Mouse (Mus musculus) testis, postnatal 10 days (tissue): ENCODE data around the gene Vmn1r192.
A peak's percentile ranks its signal among the peaks of the same experiment; 100 is the strongest.
"Not testable (repeated sequence)": the region's sequence is repeated elsewhere in the genome, so short reads cannot be mapped to it uniquely, and the experiment has no call there.

Experiments used
- DNase-seq: peaks from one replicate; pipeline ENCODE4 v3.0.0; 2021; ENCODE audit warnings: low spot score

Vmn1r192 gene

GRCm38 (mm10) chr13:22191041-22191440 is at the start of gene Vmn1r192:
Gene Vmn1r192, minus strand, starts transcription at chr13:22191141.
- no peak for DNase-seq

- DNase-seq, result not testable (repeated sequence)
These were observed 32.1 kb upstream of the Vmn1r192 start, which contains the start of gene Vmn1r193 for GRCm38 (mm10) chr13:22223060-22223459. Gene Vmn1r193, minus strand, starts transcription at chr13:22223160.

DNA sequence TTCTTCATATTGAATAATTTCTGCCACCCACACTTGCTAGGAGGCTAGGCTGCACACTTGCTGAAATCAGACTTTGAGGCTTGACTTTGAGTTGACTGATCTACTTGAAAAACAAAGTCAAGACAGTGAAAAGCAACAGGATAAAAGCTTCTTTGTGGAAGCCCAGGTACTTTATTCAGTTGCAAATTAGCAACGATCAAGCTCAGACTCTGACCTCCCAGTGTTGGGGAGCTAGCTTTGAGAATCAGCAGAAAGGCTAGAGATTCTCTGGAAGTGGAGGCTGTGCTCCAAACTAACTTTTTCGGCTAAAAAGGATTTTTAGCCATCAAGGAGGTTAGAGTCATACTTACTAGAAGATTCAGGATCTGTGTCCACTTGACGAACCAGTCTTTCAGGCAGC is 1.8 kb upstream of the Vmn1r192 start:
- not testable (repeated sequence) for DNase-seq

GRCm38 (mm10) chr13:22190385-22190784 is 556 bp downstream of the Vmn1r192 start:
- DNase-seq, result no peak

DNA sequence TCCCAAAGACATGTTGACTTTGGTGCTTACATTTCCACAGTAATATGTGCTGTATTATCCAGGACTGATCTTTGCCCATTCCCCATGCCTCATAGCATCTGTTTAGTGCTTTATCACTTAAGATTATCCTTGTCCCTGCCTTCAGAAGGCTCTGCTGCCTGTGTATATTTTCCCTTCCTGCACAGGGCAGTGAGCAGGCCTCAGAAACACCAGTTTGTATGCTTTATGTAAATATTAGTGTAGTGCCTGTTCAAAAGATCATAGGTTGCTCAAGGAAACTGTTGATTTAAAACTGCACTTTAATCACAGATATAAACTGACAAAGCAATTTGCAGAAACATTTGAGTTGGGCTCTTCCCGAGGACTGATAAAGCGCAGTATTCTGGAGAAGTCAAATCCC is 1.6 kb downstream of the Vmn1r192 start:
- no peak for DNase-seq

DNA sequence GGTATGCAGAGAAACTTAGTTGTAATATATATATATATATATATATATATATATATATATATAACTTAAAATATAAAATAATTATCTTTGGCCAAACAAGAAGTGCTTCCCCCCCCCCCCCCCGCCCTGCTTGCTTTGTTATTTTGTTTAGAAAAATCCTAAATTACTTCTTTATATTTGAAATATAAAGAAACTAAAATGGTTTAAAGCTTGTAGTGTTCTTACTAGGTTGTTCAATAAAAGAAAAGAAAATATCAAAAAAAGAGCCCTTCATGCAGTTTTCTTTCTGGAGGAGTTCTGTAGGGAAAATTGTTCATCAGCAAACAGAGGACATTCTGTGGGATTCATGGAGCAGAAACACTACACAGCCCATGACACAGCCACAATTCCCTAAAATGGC is 7.1 kb downstream of the Vmn1r192 start, which contains the start of gene Vmn1r191:
Gene Vmn1r191 (minus strand): TSS at position 101 of the 400 bp plus-strand sequence.
- DNase-seq, result no peak

DNA sequence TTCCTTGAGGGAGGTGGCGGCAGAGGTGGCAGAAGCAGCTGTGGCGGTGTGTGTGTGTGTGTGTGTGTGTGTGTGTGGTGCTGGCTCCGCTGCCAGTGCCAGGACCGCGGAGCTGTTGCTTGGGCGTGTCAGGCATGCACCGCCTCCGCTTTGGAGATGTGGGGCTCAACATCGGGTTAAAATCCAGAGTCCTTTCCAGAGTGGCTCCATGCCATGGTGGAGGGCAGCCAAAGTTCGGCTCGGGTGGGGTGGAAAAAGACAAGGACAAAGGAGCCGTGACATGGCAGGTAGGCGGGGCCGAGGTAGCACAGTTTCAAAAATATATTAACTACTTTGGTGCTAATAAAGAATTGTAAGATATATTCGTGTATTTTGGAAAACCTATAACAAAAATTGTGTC is 22.5 kb downstream of the Vmn1r192 start:
- peak; percentile 40 for DNase-seq

- not testable (repeated sequence) for DNase-seq
These were observed 54.2 kb downstream of the Vmn1r192 start for GRCm38 (mm10) chr13:22136495-22137293.
